Mouse (Mus musculus): ENCODE measurements around the gene Hvcn1. TPM values are rescaled to one million over a fixed set of nuclear protein-coding genes. Genes with fewer than 3 reads are reported as not detected.
"Not testable (repeated sequence)": the region's sequence is repeated elsewhere in the genome, so short reads cannot be mapped to it uniquely, and the experiment has no call there.

The Hvcn1 gene
- polyA plus RNA-seq, 1 experiment from 2014 or later: 9.6 TPM

DNA sequence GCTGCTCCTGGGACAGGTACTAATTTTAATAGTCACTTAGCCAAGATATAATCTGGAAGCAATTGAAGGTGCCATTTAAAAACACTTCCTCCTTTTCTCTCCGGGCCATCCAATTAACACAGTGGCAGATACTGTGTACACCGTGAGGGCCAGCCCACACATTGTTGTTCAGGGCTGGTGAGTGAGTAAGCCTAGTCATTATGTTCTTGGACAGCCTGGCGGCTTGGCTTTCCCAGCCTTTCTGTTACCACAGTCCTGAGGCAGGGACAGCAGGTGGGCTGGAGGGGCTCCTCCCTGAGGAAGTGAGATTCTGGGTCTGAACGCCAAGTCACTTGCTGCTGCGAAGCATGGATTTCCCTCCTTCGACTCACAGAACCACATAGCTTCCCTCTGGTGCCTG is 26.9 kb upstream of the Hvcn1 start:
- 66% methylated on average over 6 of the region's 6 CpGs for WGBS
- DNase-seq (ENCODE audit: low spot score): no peak
- no peaks in the 10 kb centered on the region for H3K27me3 ChIP-seq (ENCODE audit: insufficient read depth, poor library complexity, severe bottlenecking)
- no peak overlapping the region for H3K4me3 ChIP-seq
- peaks cover 47% of the 10 kb centered on the region for H3K36me3 ChIP-seq
- peaks cover 4% of the 10 kb centered on the region; the same call in 1 of the 2 replicates for H3K9me3 ChIP-seq
- H3K4me1 ChIP-seq (replicated peaks): no peaks in the 10 kb centered on the region
- 0 out of 2 replicates have a peak overlapping the region, but pooled peaks have one; percentile 3 for H3K27ac ChIP-seq

DNA sequence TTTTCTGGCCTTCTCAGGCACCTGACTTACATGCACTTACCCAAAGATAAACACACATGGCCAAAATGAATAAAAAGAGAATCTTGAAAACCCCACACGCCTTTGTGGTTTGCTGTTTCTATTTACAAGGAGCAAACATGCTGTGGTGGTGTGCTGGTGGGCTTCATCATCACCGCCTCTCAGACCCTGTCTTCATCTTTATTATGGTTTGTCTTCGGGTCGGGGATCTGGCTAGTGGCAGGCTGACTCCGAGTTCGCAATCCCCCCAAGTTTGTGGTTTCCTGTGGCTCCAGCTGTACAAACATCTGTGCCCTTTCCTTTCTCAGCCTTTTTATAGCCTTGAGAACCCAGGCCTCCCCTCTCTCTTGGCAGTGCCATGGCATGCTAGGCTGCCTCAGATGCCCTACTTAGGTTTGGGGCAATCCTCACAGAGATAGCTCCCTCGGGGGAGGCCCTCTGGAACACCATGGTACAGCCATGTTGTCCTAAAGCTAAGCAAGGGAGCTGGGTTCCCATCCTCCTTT is 22.3 kb upstream of the Hvcn1 start:
- no peaks in the 10 kb centered on the region for H3K4me1 ChIP-seq (replicated peaks)
- H3K27ac ChIP-seq: no peak overlapping the region
- H3K9me3 ChIP-seq: peaks cover 11% of the 10 kb centered on the region; the same call in 1 of the 2 replicates
- DNase-seq (ENCODE audit: low spot score): no peak
- H3K4me3 ChIP-seq: no peak overlapping the region
- 80% methylated on average over 7 of the region's 7 CpGs for WGBS
- H3K36me3 ChIP-seq: peaks cover 14% of the 10 kb centered on the region; the same call in 1 of the 2 replicates
- H3K27me3 ChIP-seq (ENCODE audit: insufficient read depth, poor library complexity, severe bottlenecking): no peaks in the 10 kb centered on the region

DNA sequence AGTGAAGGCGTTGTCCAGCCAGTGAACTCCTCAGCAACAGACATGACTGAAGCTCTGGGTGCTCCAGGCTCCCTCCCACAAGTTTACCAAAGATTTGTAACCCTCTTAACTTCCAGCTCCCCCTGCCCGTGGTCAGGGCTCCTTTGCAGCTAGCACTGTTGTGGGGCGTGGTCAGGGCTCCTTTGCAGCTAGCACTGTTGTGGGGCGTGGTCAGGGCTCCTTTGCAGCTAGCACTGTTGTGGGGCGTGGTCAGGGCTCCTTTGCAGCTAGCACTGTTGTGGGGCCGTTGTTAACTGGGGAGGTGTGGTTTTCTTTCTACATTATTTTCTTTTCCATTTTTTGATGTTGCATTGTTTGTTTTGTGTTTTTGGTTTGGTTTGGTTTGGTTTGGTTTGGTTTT is 21.7 kb upstream of the Hvcn1 start:
- peaks cover 13% of the 10 kb centered on the region; the same call in 1 of the 2 replicates for H3K36me3 ChIP-seq
- not testable (repeated sequence) for H3K4me1 ChIP-seq (replicated peaks); DNase-seq (ENCODE audit: low spot score); H3K27me3 ChIP-seq (ENCODE audit: insufficient read depth, poor library complexity, severe bottlenecking); H3K27ac ChIP-seq; H3K4me3 ChIP-seq
- 96% methylated on average over 6 of the region's 6 CpGs for WGBS
- H3K9me3 ChIP-seq: peaks cover 11% of the 10 kb centered on the region; the same call in 1 of the 2 replicates

DNA sequence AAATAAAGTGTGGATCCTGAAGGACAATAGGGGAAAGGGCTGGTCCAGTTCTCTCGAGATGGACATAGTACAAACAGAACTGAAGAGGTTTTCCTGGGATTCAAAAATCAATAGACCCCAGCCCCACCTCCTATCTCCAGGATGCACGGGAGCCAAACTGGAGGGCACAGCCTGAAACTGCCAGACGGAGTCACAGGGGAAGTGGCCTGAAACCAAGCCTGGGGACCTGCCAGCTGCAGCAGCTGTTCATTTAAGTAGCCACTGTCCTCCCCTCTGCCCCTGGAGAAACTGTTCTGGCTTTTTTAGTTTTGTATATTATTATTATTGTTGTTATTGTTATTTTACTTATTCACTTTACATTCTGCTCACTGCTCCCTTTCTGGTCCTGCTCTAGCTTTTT is 17.5 kb upstream of the Hvcn1 start:
- WGBS: 66% methylated on average over 3 of the region's 3 CpGs
- Histone ChIP-seq H3K27me3 (ENCODE audit: insufficient read depth, poor library complexity, severe bottlenecking) (no peaks in the 10 kb centered on the region), H3K36me3 (peaks cover 10% of the 10 kb centered on the region; the same call in 1 of the 2 replicates), H3K4me1 (replicated peaks) (peaks cover 3% of the 10 kb centered on the region), H3K9me3 (peaks cover 11% of the 10 kb centered on the region; the same call in 1 of the 2 replicates), H3K4me3 (no peak overlapping the region), H3K27ac (no peak overlapping the region)
- DNase-seq (ENCODE audit: low spot score): no peak

DNA sequence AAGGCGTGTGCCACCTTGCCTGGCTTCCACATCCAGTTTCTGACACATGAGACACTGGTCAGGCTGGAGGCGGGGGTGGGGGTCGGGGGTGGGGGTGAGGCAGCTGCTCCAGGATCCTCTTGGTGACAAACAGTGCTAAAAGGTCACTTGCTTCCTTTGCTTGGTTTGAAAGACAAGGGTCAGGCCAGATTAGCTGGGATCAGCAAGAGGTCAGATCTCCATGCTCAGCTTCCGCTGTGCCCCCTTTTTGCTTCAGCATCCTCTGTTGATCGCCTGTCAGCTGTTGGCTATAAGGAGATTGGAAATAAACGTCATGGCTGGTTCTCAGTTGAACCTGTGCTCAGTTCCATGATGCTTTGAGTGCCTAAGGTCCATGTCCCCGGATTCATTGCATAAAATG is 16.1 kb upstream of the Hvcn1 start:
- no peak for DNase-seq (ENCODE audit: low spot score)
- H3K4me3 ChIP-seq: no peak overlapping the region
- 42% methylated on average over 7 of the region's 7 CpGs for WGBS

DNA sequence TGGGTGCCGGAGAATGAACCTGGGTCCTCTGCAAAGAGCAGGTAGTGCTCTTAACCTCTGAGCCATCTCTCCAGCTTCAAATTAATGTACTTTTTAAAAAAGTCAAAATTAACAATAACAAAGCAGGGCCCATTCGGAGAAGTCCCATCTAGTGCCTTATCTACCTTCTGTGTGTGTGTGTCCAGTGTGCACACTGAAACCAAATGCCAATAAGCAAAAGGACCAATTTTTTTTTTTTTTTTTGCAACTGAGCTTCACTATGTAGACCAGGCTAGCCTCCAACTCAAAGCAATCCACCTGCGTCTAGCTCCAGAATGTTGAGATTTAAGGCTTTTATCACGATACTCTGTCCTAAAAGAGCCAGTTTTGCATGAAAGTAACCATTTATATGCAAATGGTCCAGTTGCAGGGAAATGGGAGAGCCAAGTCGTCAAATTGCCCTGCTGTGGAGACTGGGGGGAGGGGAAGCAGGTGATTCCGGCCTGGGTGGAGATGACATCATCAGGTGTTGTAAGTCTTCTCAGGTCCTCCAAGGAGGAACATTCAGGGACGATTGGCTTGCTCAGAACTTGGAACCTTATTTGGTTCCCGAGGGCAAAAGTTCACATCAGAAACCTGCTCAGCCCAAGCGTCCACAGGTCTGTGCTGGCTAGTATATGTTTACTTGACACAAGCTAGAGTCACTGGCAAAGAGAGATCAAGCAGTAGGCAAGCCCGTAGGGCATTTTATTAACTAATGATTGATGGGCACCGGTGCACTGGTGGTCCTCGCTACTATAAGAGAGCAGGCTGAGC is 15.1 kb upstream of the Hvcn1 start:
- no peak overlapping the region for H3K27ac ChIP-seq
- H3K27me3 ChIP-seq (ENCODE audit: insufficient read depth, poor library complexity, severe bottlenecking): no peaks in the 10 kb centered on the region
- no peak overlapping the region for H3K4me3 ChIP-seq
- no peak for DNase-seq (ENCODE audit: low spot score)
- no peaks in the 10 kb centered on the region for H3K9me3 ChIP-seq
- peaks cover 3% of the 10 kb centered on the region for H3K4me1 ChIP-seq (replicated peaks)
- no peaks in the 10 kb centered on the region for H3K36me3 ChIP-seq
- 77% methylated on average over 12 of the region's 12 CpGs for WGBS

More for the DNA sequence above, 16.1 kb upstream of the Hvcn1 start:
- no peak overlapping the region for H3K27ac ChIP-seq
- H3K9me3 ChIP-seq: 0 out of 2 replicates have a peak, but pooled peaks cover under 1% of the 10 kb centered on the region
- 0 out of 2 replicates have a peak, but pooled peaks cover under 1% of the 10 kb centered on the region for H3K36me3 ChIP-seq
- peaks cover 3% of the 10 kb centered on the region for H3K4me1 ChIP-seq (replicated peaks)
- no peaks in the 10 kb centered on the region for H3K27me3 ChIP-seq (ENCODE audit: insufficient read depth, poor library complexity, severe bottlenecking)

DNA sequence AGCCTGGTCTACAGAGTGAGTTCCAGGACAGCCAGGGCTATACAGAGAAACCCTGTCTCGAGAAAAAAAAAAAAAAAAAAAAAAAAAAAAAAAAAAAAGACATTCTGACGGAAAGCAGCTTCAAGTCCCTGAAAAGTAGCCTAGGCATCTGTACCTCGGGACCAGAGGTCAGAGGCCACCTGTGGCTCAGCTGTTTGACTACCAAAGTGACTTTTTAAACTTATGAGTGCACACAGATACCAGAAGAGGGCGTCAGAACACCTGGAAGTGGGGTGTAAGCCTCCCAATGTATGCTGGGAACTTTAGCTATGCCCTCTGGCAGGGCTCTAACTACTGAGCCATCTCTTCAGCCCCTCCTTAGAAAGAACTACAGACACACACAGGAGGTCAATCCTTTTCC is 14.3 kb upstream of the Hvcn1 start:
- 48% methylated on average over 4 of the region's 4 CpGs for WGBS
- Histone ChIP-seq H3K27ac (no peak overlapping the region), H3K9me3 (no peaks in the 10 kb centered on the region), H3K4me1 (replicated peaks) (peaks cover 3% of the 10 kb centered on the region), H3K27me3 (ENCODE audit: insufficient read depth, poor library complexity, severe bottlenecking) (no peaks in the 10 kb centered on the region), H3K36me3 (no peaks in the 10 kb centered on the region), H3K4me3 (no peak overlapping the region)
- DNase-seq (ENCODE audit: low spot score): no peak

DNA sequence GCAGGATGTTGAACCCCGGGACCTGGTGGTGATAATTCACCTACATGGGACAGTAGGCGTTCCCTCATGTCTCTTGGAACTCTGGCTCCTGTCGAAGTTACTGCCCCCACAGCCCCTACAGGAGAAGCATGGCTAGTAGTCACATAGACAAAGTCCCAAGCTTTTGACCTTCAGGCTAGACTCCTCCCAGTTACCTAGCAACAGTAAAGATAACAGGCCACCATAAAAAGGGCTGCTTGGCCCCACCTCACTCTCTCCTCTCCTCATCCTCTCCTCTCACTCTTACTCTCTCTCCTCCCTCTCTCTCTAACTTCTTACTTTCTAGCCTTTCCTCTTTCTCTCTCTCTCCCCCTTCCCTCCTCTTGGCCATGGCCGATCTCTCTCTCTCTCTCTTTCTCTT is 5.7 kb upstream of the Hvcn1 start:
- no peaks in the 10 kb centered on the region for H3K27me3 ChIP-seq (ENCODE audit: insufficient read depth, poor library complexity, severe bottlenecking)
- no peak for DNase-seq (ENCODE audit: low spot score)
- no peak overlapping the region for H3K4me3 ChIP-seq
- H3K9me3 ChIP-seq: peaks cover 15% of the 10 kb centered on the region
- no peak overlapping the region for H3K27ac ChIP-seq
- WGBS: 93% methylated on average over 4 of the region's 4 CpGs
- H3K36me3 ChIP-seq: peaks cover 5% of the 10 kb centered on the region; the same call in 1 of the 2 replicates
- H3K4me1 ChIP-seq (replicated peaks): no peaks in the 10 kb centered on the region

DNA sequence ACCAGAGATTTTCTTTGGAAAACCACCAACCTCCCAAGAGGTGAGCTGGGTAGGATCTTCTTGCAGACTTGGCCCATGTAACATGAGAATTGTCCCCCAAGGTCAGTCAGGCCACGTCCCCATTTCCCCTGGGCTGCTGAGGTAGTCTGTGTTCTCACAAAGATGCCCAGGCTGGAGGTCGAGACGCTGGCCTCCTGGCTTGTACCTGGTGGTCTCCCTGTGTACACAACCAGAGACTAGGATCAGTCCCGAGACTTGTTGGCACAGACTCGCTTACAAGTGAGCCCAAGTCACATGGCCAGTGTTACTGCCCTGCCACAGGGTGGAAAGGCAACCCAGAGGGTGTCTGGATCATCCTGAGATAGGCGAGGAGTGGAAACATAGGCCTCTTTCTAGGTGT is 4.7 kb upstream of the Hvcn1 start:
- 86% methylated on average over 6 of the region's 6 CpGs for WGBS
- Histone ChIP-seq H3K4me1 (replicated peaks) (no peaks in the 10 kb centered on the region), H3K27me3 (ENCODE audit: insufficient read depth, poor library complexity, severe bottlenecking) (no peaks in the 10 kb centered on the region), H3K36me3 (peaks cover 5% of the 10 kb centered on the region; the same call in 1 of the 2 replicates), H3K4me3 (no peak overlapping the region), H3K27ac (no peak overlapping the region), H3K9me3 (peaks cover 15% of the 10 kb centered on the region)
- no peak for DNase-seq (ENCODE audit: low spot score)

DNA sequence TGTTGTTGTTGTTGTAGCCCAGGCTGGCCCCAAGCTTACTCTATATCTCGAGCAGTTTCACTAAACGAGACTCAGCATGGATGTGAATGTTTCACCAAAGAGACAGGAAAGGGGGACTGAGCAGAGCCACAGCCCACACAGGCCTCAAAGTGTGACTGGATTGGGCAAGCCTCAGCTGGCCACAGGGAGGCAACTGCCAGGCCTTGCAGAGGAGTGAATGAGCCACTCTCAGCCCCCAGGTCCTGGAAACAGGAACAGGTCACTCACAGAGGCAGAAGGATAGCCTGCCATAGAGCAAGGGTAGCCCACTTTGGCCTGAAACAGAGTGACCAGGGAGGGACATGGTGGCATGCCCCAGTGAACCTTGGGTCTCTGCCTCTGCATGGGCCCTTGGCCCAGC is 2.4 kb upstream of the Hvcn1 start:
- 74% methylated on average over 2 of the region's 2 CpGs for WGBS
- peaks cover 5% of the 10 kb centered on the region; the same call in 1 of the 2 replicates for H3K36me3 ChIP-seq
- no peaks in the 10 kb centered on the region for H3K27me3 ChIP-seq (ENCODE audit: insufficient read depth, poor library complexity, severe bottlenecking)
- peaks cover 15% of the 10 kb centered on the region for H3K9me3 ChIP-seq
- peaks cover 7% of the 10 kb centered on the region for H3K4me1 ChIP-seq (replicated peaks)
- no peak for DNase-seq (ENCODE audit: low spot score)
- H3K27ac ChIP-seq: no peak overlapping the region
- H3K4me3 ChIP-seq: no peak overlapping the region

DNA sequence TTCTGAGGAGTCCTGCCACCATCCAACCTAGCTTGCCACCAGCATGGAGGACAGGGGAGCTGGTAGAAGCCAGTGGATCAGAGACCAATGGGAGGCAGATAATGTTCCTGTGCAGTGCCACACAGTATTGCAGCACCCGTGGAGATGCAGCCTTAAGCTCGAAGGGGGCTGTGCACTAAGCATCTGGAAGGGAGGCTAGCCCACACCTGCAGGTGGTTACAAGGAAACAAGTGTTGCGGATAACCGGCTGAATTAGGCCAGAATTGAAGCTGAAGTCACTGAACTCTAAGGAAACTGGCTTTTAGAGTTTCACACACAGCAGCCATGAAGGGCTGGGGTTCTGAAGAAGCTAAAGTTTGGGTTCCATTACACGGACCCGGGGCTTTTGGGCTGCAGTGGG is 2.3 kb downstream of the Hvcn1 start:
- DNase-seq (ENCODE audit: low spot score): no peak
- Histone ChIP-seq H3K36me3 (no peaks in the 10 kb centered on the region), H3K4me1 (replicated peaks) (peaks cover 24% of the 10 kb centered on the region), H3K4me3 (peak overlapping the region; percentile 49), H3K27ac (peak overlapping the region; percentile 91), H3K27me3 (ENCODE audit: insufficient read depth, poor library complexity, severe bottlenecking) (no peaks in the 10 kb centered on the region), H3K9me3 (no peaks in the 10 kb centered on the region)
- WGBS: 49% methylated on average over 6 of the region's 6 CpGs

DNA sequence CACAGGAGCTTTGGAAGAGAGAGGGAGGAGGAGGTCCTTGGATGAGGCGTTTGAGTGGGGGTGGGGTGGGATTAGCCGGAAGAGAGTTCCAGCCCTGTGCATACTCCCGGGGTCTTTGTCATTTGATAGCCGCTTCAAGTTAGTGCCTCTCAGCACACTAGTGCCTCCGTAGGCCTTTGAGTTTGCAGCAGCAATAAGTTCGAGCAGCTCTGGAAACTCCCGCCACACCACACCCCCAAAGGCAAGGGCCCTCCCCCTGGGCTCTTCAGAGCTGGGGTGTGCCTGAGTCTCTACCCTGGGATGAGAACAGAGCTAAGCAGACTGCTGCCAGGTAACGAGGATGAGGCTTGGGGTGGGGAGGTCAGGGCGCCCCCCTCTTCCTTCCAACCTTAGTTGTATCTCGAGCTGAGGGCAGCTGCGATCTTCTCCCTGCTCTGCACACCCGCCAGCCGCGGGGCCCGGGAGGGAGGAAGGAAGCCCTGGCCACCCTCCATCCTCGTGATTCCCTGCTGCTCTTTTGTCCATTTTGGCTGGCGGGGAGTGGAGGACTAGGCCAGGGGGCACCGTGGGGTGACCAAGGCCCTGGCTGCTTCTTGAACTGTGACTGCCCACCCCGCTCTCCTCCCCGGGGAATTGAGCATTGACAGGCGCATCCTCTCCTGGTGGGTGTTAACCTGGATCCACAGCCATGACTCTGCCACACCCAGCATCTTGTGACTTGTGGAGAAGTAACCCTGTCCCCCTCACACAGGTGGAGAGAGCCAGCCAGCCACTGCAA is 3.2 kb downstream of the Hvcn1 start:
- WGBS: 3% methylated on average over 21 of the region's 21 CpGs

DNA sequence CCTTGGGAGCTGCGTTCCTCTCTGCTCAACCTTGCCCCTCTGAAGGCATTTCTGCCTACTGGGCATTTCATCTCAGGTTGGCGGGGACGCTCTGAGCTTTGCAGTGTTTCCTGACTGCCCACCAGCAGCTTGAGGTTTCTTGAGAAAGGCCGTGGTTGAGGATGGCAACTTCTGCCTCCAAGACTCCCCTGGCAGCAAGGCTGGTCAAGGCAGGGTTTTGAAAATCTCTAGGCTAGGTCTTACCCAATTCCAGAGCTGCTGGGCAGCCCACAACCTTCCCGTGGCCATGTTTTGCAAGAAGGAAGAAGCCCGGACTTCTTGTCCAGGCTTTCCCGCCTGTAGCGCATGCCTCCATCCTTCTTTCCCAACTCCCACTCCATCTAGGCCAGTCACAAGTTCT is 4.3 kb downstream of the Hvcn1 start:
- Histone ChIP-seq H3K27ac (no peak overlapping the region), H3K4me1 (replicated peaks) (peaks cover 24% of the 10 kb centered on the region), H3K4me3 (no peak overlapping the region), H3K27me3 (ENCODE audit: insufficient read depth, poor library complexity, severe bottlenecking) (no peaks in the 10 kb centered on the region), H3K9me3 (no peaks in the 10 kb centered on the region), H3K36me3 (no peaks in the 10 kb centered on the region)
- no peak for DNase-seq (ENCODE audit: low spot score)
- WGBS: 92% methylated on average over 8 of the region's 8 CpGs

More for the DNA sequence above, 3.2 kb downstream of the Hvcn1 start:
- peak overlapping the region; percentile 49 for H3K4me3 ChIP-seq
- no peaks in the 10 kb centered on the region for H3K27me3 ChIP-seq (ENCODE audit: insufficient read depth, poor library complexity, severe bottlenecking)
- H3K36me3 ChIP-seq: no peaks in the 10 kb centered on the region
- DNase-seq (ENCODE audit: low spot score): peak; percentile 78
- H3K27ac ChIP-seq: peak overlapping the region; percentile 91
- peaks cover 24% of the 10 kb centered on the region for H3K4me1 ChIP-seq (replicated peaks)
- no peaks in the 10 kb centered on the region for H3K9me3 ChIP-seq
